Mouse (Mus musculus): ENCODE measurements at regions not wholly inside any gene's neighbourhood (a gene's known extent, or its start where the extent isn't known, plus 50 kb on each side); places are given as distances from the start of the nearest gene placed in this dataset.
"Not testable (repeated sequence)": the region's sequence is repeated elsewhere in the genome, so short reads cannot be mapped to it uniquely, and the experiment has no call there.

DNA sequence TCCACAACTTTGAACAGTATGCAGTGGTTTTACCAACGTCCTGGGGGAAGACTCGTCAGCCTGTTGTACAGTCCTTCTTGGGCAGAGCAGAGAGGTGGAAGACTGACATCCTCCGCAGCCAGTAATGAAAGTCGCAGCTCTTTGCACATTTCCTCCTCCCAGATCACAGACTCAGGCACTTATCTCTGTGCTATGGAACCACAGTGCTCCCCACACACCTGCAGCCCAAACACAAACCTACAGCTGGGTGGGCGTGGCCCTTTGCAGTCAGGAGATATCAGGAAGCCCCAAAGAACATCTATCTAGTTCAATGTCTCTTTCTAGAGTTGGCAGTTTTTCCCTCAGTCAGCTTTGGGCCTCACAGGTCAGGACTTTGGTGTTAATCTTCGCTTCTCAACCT is 537.7 kb upstream of the Olfr1507 start:
- not testable (repeated sequence) for TF ChIP-seq CTCF (IDR thresholded peaks at IDR 0.05; ENCODE audit: extremely low read depth, insufficient read depth, insufficient read length, insufficient replicate concordance); POLR2A (IDR thresholded peaks at IDR 0.05; ENCODE audit: low read depth, low read length)

Measured in spleen, adult 2 months (tissue).